Comparison of ENCODE assay signal across 11 mouse cellular contexts in the genomic region with DNA sequence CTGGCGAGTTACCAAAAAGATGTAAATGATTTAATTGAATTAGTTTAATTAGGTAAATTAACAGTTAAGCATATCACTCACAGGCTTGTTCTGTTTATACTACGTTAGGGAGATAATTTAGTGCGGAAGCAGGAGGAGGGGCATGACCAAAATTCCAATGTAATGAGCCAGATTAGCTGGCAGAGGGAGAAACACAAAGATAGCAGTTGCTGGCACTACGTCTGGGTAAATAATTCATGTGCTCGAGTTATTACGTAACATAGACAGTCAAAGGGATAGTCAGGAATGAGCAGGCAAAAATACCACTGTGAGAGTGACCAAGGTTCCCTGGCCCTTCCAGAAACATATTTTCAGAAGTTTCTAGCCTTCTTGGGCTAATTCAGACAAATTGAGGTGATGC.
A peak's percentile ranks its signal among the peaks of the same experiment; 100 is the strongest.
DNase-seq lines count a peak whose midpoint lies in the region; ATAC-seq and TF ChIP-seq lines count a peak whose summit lies in the region.
"Had no signal": no experiment of that assay in that cellular context is flagged by ENCODE, and none has a peak within 500 bp of the region (broad histone marks: within the 10 kb centered on the region; RNA-seq: fewer than 3 reads in every experiment).

No protein-coding gene starts in this region.

- no peaks in the 10 kb centered on the region for H3K9me3 ChIP-seq in kidney, postnatal 0 days (replicated peaks; ENCODE audit: low read length)
- H3K9me3 ChIP-seq: limb, embryonic 12.5 days had no signal

- no peak overlapping the region for H3K4me3 ChIP-seq in kidney, postnatal 0 days (replicated peaks; ENCODE audit: low read depth, low read length)
- H3K4me3 ChIP-seq: heart, adult 2 months; limb, embryonic 12.5 days had no signal

- ATAC-seq in kidney, postnatal 0 days (replicated peaks; ENCODE audit: low FRiP score, low read depth), result no peak
- ATAC-seq in inflammation-experienced regulatory T-cells, adult 6 months, result no peak

- intact Hi-C loops in heart, postnatal 25 days (cut with DNase I), result no loop called here

- no peaks in the 10 kb centered on the region for H3K27me3 ChIP-seq in kidney, postnatal 0 days (ENCODE audit: insufficient read depth, low read length)
- H3K27me3 ChIP-seq: limb, embryonic 12.5 days had no signal

- H3K4me1 ChIP-seq in kidney, postnatal 0 days (replicated peaks; ENCODE audit: insufficient read depth, low read length), result no peaks in the 10 kb centered on the region

- WGBS in kidney, postnatal 0 days, result 17% methylated on average over 6 of the region's 6 CpGs

- peak; percentile 56 to 64 for DNase-seq in heart, adult 18-20 months
- DNase-seq in heart, postnatal 25 days (ENCODE audit: low spot score), result no peak
- peak; percentile 11 to 20 for DNase-seq in right cerebral cortex, adult 2 months (ENCODE audit: low spot score in 2 of 2)
- DNase-seq in right cerebral cortex, postnatal 36 days (ENCODE audit: low spot score in 2 of 2), result no peak
- DNase-seq in kidney, postnatal 0 days (ENCODE audit: low spot score), result peak; percentile 55
- DNase-seq in telencephalon, adult 2 months (ENCODE audit: low read depth, low spot score), result peak; percentile 22
- no peak for DNase-seq in frontal cortex, postnatal 25 days (ENCODE audit: low spot score in 2 of 2)
- DNase-seq: cerebellum, adult 18-20 months had no signal

- H3K9ac ChIP-seq in kidney, postnatal 0 days (ENCODE audit: low read depth, low read length), result no peak overlapping the region
- H3K9ac ChIP-seq: limb, embryonic 12.5 days had no signal

- H3K36me3 ChIP-seq in kidney, postnatal 0 days (ENCODE audit: insufficient read depth, low read length), result no peaks in the 10 kb centered on the region
- H3K36me3 ChIP-seq: limb, embryonic 12.5 days had no signal

- no peak for TF ChIP-seq CTCF in kidney, postnatal 0 days (IDR thresholded peaks at IDR 0.05; ENCODE audit: low read depth)

- no peak overlapping the region for H3K4me2 ChIP-seq in kidney, postnatal 0 days (ENCODE audit: low read length)
- H3K4me2 ChIP-seq: limb, embryonic 12.5 days had no signal

- no peak overlapping the region for H3K27ac ChIP-seq in kidney, postnatal 0 days
- H3K27ac ChIP-seq: heart, adult 2 months; limb, embryonic 12.5 days had no signal

Comparison
In these comparisons a context has a peak if more than half of its experiments do, and no peak if none do; other contexts are left out.
1. DNase-seq: peak in heart, adult 18-20 months (2 of 2), right cerebral cortex, adult 2 months (2 of 2), kidney, postnatal 0 days (single experiment) and telencephalon, adult 2 months (single experiment); none in heart, postnatal 25 days (single experiment), right cerebral cortex, postnatal 36 days (0 of 2) and frontal cortex, postnatal 25 days (0 of 2).